Comparison of ENCODE assay signal across 8 mouse cellular contexts in genomic region chr2:32720681-32721229, GRCm38 (mm10). TPM values are rescaled to one million over a fixed set of nuclear protein-coding genes. Genes with fewer than 3 reads are reported as not detected.
DNase-seq lines count a peak whose midpoint lies in the region; ATAC-seq and TF ChIP-seq lines count a peak whose summit lies in the region.

Gene Sh2d3c (plus strand): TSS chr2:32721055.

- in situ Hi-C loops in ES-E14 (cut with MboI; ENCODE audit: low sequenced_read_pairs in 2 of 2, unreplicated experiment in 2 of 2) = no loop called here

- 64% methylated on average over 8 of the region's 8 CpGs for WGBS in forebrain, embryonic 14.5 days
- WGBS in hindbrain, postnatal 0 days = 46% methylated on average over 8 of the region's 8 CpGs
- WGBS in limb, embryonic 14.5 days = 37% methylated on average over 6 of the region's 8 CpGs

- TF ChIP-seq POLR2A in limb, embryonic 14.5 days (IDR thresholded peaks at IDR 0.05; ENCODE audit: borderline replicate concordance, extremely low read depth, insufficient read depth, insufficient read length) = no peak

- H3K27ac ChIP-seq in ES-E14 (ENCODE audit: insufficient read depth, low read depth, low read length, poor library complexity, severe bottlenecking) = no peak within 1 kb of the TSS
- H3K27ac ChIP-seq in forebrain, embryonic 14.5 days (ENCODE audit: low read depth, low read length) = no peak within 1 kb of the TSS
- H3K27ac ChIP-seq in hindbrain, postnatal 0 days = no peak within 1 kb of the TSS
- H3K27ac ChIP-seq in limb, embryonic 14.5 days (replicated peaks; ENCODE audit: low read depth, low read length) = 0 out of 2 replicates have a peak within 1 kb of the TSS, but pooled peaks have one; percentile 7

- H3K4me3 ChIP-seq in ES-E14 (ENCODE audit: insufficient read depth in 1 of 2, low read depth in 1 of 2, low read length in 2 of 2, poor library complexity in 1 of 2, severe bottlenecking in 1 of 2) = no peak within 1 kb of the TSS
- H3K4me3 ChIP-seq in forebrain, embryonic 14.5 days (ENCODE audit: low read depth, low read length) = no peak within 1 kb of the TSS
- H3K4me3 ChIP-seq in hindbrain, postnatal 0 days (ENCODE audit: low read length) = no peak within 1 kb of the TSS
- H3K4me3 ChIP-seq in limb, embryonic 14.5 days (replicated peaks; ENCODE audit: low read length) = peak within 1 kb of the TSS; percentile 1; the same call in 1 of the 2 replicates

- DNase-seq in 3134 (ENCODE audit: extremely low read depth, insufficient read length, low spot score) (peak; percentile 77), ES-E14 (ENCODE audit: low read depth, low spot score) (no peak)
- no peak for DNase-seq in forebrain, embryonic 14.5 days (ENCODE audit: low spot score)
- DNase-seq in hindbrain, postnatal 0 days (ENCODE audit: low spot score) = peak; percentile 34
- DNase-seq in limb, embryonic 14.5 days (ENCODE audit: low spot score) = no peak
- no peak for DNase-seq in urinary bladder, postnatal 4 days (ENCODE audit: low spot score in 2 of 2)
- no peak for DNase-seq in cerebellum, adult 9-11 months

- TF ChIP-seq CTCF in hindbrain, postnatal 0 days (IDR thresholded peaks at IDR 0.05; ENCODE audit: low read depth) = no peak

- peak within 1 kb of the TSS; percentile 4; the same call in 1 of the 2 replicates for H3K9ac ChIP-seq in ES-E14 (ENCODE audit: insufficient read depth, low read depth, low read length, poor library complexity, severe bottlenecking)
- H3K9ac ChIP-seq in forebrain, embryonic 14.5 days (ENCODE audit: low read length) = no peak within 1 kb of the TSS
- H3K9ac ChIP-seq in hindbrain, postnatal 0 days (replicated peaks; ENCODE audit: low read length) = no peak within 1 kb of the TSS
- H3K9ac ChIP-seq in limb, embryonic 14.5 days (ENCODE audit: low read depth, low read length, severe bottlenecking) = 0 out of 2 replicates have a peak within 1 kb of the TSS, but pooled peaks have one; percentile 9

- no peak within 1 kb of the TSS for H3K4me2 ChIP-seq in forebrain, embryonic 14.5 days (ENCODE audit: low read length)
- 0 out of 2 replicates have a peak within 1 kb of the TSS, but pooled peaks have one; percentile 7 for H3K4me2 ChIP-seq in hindbrain, postnatal 0 days (ENCODE audit: low read depth, low read length)
- peak within 1 kb of the TSS; percentile 28 for H3K4me2 ChIP-seq in limb, embryonic 14.5 days (replicated peaks; ENCODE audit: low read depth, low read length, severe bottlenecking)

- no peaks in the 10 kb centered on the region for H3K9me3 ChIP-seq in ES-E14 (ENCODE audit: control insufficient read depth, insufficient read depth, low read depth, low read length)
- no peaks in the 10 kb centered on the region for H3K9me3 ChIP-seq in forebrain, embryonic 14.5 days (replicated peaks; ENCODE audit: control insufficient read depth, low read length)
- H3K9me3 ChIP-seq in hindbrain, postnatal 0 days (ENCODE audit: low read length) = no peaks in the 10 kb centered on the region
- H3K9me3 ChIP-seq in limb, embryonic 14.5 days (ENCODE audit: control insufficient read depth, low read length) = no peaks in the 10 kb centered on the region

- H3K4me1 ChIP-seq in ES-E14 (ENCODE audit: control insufficient read depth in 2 of 2, insufficient read depth in 2 of 2, low read length in 2 of 2, poor library complexity in 1 of 2) = peaks cover 0 to 3% of the 10 kb centered on the region in 2 experiments; a peak in 1 of 4 replicates
- H3K4me1 ChIP-seq in forebrain, embryonic 14.5 days (ENCODE audit: control insufficient read depth, insufficient read depth, low read length) = no peaks in the 10 kb centered on the region
- H3K4me1 ChIP-seq in hindbrain, postnatal 0 days (ENCODE audit: insufficient read depth, low read length) = no peaks in the 10 kb centered on the region
- peaks cover 8% of the 10 kb centered on the region for H3K4me1 ChIP-seq in limb, embryonic 14.5 days (ENCODE audit: control insufficient read depth, insufficient read depth, low read length)

- no peaks in the 10 kb centered on the region for H3K36me3 ChIP-seq in ES-E14 (ENCODE audit: control insufficient read depth, insufficient read depth, low read length, poor library complexity, severe bottlenecking)
- no peaks in the 10 kb centered on the region for H3K36me3 ChIP-seq in forebrain, embryonic 14.5 days (ENCODE audit: control insufficient read depth, insufficient read depth, low read length)
- no peaks in the 10 kb centered on the region for H3K36me3 ChIP-seq in hindbrain, postnatal 0 days (ENCODE audit: insufficient read depth, low read length)
- H3K36me3 ChIP-seq in limb, embryonic 14.5 days (ENCODE audit: control insufficient read depth, insufficient read depth, low read length) = no peaks in the 10 kb centered on the region

- no peaks in the 10 kb centered on the region for H3K27me3 ChIP-seq in forebrain, embryonic 14.5 days (replicated peaks; ENCODE audit: control insufficient read depth, insufficient read depth, low read length)
- H3K27me3 ChIP-seq in hindbrain, postnatal 0 days (ENCODE audit: insufficient read depth, low read length) = no peaks in the 10 kb centered on the region
- H3K27me3 ChIP-seq in limb, embryonic 14.5 days (ENCODE audit: control insufficient read depth, insufficient read depth, low read length) = no peaks in the 10 kb centered on the region

- ATAC-seq in forebrain, embryonic 14.5 days = no peak
- ATAC-seq in hindbrain, postnatal 0 days = no peak
- ATAC-seq in limb, embryonic 14.5 days (ENCODE audit: low FRiP score, low read depth) = peak; percentile 27; the same call in 1 of the 2 replicates
- ATAC-seq in monocyte, adult 5-6 weeks (replicated peaks; ENCODE audit: insufficient number of reproducible peaks, low FRiP score, low TSS enrichment, poor library complexity, severe bottlenecking) = peak; percentile 24

TF ChIP-seq in ES-E14, 5 proteins besides CTCF, POLR2A, EP300 and RAD21:
- no peak for TF ChIP-seq CHD2 (IDR thresholded peaks at IDR 0.05; ENCODE audit: low read depth, low read length)
- TF ChIP-seq MAFK (IDR thresholded peaks at IDR 0.05; ENCODE audit: insufficient read depth, low read depth, low read length) = no peak
- TF ChIP-seq HCFC1 (IDR thresholded peaks at IDR 0.05; ENCODE audit: borderline replicate concordance, insufficient read depth, low read length) = no peak
- no peak for TF ChIP-seq ZC3H11A (IDR thresholded peaks at IDR 0.05; ENCODE audit: borderline replicate concordance, low read depth, low read length)
- no peak for TF ChIP-seq ZNF384 (IDR thresholded peaks at IDR 0.05; ENCODE audit: low read depth, low read length)

RNA-seq across cellular contexts. Expression of gene Sh2d3c, which starts in this region (rescaled TPM):
- total RNA-seq in ES-E14 (2012; rRNA removed) = 1.7 and 1.8 TPM in 2 replicates
- 25.8 and 37.4 TPM in 2 replicates for polyA plus RNA-seq in forebrain, embryonic 14.5 days (2014; fragmentation: Nextera tagmentation; extraction: Ambion mirVana)
- 43.8 and 56.9 TPM in 2 replicates for total RNA-seq in hindbrain, postnatal 0 days (2014; rRNA removed)
- 49.5 and 52.8 TPM in 2 replicates for polyA plus RNA-seq in hindbrain, postnatal 0 days (2015; fragmentation: Nextera tagmentation; extraction: Ambion mirVana)
- polyA plus RNA-seq in limb, embryonic 14.5 days (2012; rRNA removed) = 36.8 and 52.0 TPM in 2 replicates
- 18.5 and 20.3 TPM in 2 replicates for polyA plus RNA-seq in limb, embryonic 14.5 days (2014; fragmentation: Nextera tagmentation; extraction: Ambion mirVana)
- 37.3 to 83.5 TPM (median 42.5 TPM) in 3 replicates for total RNA-seq in monocyte, adult 5-6 weeks (2017)

Comparison
In these comparisons a context has a peak if more than half of its experiments do, and no peak if none do; other contexts are left out.
1. RNA of gene Sh2d3c (total RNA-seq): 43.8 to 56.9 TPM in hindbrain, postnatal 0 days and 37.3 to 83.5 TPM in monocyte, adult 5-6 weeks; 1.7 to 1.8 TPM in ES-E14; every median in the first group is over 10 times any median in the second.
2. DNase-seq: peak in 3134 (single experiment) and hindbrain, postnatal 0 days (single experiment); none in ES-E14 (single experiment), forebrain, embryonic 14.5 days (single experiment), limb, embryonic 14.5 days (single experiment), urinary bladder, postnatal 4 days (0 of 2) and cerebellum, adult 9-11 months (single experiment).
3. H3K9ac ChIP-seq: peak in ES-E14 (single experiment) and limb, embryonic 14.5 days (single experiment); none in forebrain, embryonic 14.5 days (single experiment) and hindbrain, postnatal 0 days (single experiment).
4. ATAC-seq: peak in limb, embryonic 14.5 days (single experiment) and monocyte, adult 5-6 weeks (single experiment); none in forebrain, embryonic 14.5 days (single experiment) and hindbrain, postnatal 0 days (single experiment).